Mouse (Mus musculus): Measurements from ENCODE around the gene Myl6b.
"Not testable (repeated sequence)": the region's sequence is repeated elsewhere in the genome, so short reads cannot be mapped to it uniquely, and the experiment has no call there.

Gene Myl6b

DNA sequence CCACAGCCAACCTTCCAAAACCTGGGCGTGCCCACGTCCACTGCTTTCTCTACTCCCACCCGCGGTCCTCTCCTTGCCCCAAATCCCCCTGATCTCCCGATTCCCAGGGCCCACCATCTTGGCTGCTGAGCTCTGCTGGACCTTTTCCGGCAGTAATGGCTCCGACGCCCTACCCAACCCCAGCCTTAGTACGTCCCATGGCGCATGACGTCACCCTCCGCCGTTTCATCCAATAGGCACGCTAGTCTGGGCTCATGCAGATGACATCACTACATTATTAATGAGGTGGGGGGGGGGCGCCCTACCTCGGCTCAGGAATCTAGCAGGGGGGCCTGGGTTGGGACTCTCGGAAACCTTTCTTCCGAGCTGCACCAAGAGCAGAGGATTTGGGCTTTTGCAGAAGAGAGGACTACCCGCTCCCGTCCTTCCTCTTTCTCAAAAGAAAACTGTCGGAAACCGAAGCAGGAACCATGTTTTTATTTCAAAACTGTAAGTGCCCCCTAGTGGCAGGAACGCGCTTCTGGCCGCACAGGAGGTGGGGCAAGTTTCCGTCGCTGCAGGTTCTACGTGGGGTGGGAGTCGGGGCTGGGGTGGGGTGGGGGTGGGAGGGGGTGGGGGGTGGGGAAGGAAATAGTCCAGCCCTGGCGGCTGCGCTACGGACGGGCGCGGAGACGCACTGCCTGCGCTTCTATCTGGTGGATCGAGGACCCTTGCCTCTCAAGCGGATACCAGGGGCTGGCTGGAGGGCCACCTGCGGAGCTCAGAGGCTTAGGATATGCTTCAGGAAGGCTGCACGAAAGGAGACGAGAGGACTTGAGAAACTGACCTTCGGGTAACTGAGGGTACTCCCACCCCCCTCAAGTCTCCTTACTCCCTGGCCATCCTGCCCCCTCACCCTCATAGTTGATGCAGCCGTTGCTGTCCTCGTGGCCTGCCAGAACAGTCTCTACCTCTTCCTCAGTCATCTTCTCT, 4.5 kb downstream of the Myl6b start, which contains the start of gene Myl6:
TSS of gene Myl6 (minus strand) at position 451 of the 972 bp plus-strand sequence.
- peak; percentile 99 for DNase-seq (ENCODE audit: low spot score)

DNA sequence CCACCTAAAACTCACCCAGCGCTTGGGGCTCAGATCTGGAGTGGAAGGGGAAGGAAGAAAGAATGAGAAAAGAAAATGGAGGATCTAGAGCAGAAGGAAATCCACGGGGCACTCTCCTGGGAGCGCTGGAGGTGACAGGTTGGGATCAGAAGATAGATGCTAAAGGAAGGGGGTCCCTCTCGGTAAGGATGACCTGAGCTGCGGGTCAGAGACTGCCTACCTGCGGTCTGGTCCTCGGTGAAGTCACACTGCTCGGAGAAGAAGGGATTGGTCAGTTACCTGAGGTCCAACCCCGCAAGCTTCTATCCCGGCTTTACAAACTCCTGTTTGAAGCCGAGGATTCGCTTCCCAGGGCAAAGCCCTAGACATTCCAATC, 5.2 kb downstream of the Myl6b start:
- no peak for DNase-seq (ENCODE audit: low spot score)

DNA sequence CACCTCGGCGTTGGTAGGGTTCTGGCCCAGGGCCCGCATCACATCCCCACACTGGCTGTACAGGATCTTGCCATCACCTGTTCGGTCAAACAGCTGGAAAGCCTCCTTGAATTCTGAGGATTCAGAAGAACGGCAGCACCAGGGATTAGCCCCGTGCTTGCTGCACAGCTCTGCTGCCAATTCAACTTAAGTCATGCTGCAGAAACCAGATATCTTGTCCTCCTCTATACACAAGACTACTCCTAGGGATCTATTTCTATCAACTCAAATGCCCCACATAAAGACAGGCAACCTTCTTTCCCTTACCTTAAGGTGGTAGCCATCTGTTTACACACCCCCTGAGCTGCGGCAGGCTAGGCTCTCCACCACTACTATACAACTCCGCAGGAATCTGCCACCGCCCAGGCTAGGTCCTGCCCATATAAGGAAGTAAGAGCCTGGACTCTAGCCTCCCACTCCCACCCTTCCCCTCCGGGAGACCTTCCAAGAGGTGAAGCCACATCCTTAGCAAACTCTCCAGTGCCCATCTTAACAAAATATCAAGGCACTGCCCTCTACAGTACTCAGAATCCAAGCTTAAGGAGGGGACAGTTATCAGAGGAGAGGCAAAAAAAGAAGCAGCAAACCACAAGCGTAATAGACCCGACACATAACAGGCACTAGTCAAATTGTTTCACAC, 5.7 kb downstream of the Myl6b start:
- DNase-seq (ENCODE audit: low spot score), result peak; percentile 61

DNA sequence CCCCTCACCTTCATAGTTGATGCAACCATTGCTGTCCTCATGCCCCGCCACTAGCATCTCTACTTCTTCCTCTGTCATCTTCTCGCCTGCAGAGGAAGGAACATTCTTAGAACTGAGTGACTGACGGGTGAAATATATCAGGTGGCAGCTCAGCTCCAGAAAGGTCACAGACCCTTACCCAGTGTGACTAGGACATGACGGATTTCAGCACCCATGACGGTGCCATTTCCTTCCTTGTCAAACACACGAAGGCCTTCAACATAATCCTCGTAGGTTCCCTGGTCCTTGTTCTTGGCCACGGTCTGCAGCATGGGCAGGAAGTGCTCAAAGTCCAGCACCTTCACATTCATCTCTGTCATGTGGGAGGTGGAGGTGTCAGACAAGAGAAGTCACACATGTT, 6.4 kb downstream of the Myl6b start:
- not testable (repeated sequence) for DNase-seq (ENCODE audit: low spot score)

DNA sequence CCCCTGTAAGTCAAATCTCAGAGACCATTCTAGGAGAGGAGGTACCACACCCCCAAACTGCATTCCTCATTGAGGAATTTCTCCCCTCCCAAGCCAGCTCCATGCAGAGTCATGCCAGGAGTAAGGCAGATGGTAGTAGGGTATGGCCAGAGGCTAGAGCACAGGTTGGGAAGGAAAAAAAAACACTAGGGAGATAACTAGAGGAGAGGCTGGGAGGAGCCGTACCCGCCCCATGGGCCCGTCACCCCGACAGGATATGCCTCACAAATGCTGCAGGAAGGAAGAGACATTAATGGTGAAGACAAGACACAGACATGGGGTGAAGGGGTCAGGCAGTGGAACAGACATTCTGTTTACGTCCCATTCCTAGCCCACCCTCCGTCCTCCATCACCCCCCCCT, 7.0 kb downstream of the Myl6b start:
- DNase-seq (ENCODE audit: low spot score), result no peak

DNA sequence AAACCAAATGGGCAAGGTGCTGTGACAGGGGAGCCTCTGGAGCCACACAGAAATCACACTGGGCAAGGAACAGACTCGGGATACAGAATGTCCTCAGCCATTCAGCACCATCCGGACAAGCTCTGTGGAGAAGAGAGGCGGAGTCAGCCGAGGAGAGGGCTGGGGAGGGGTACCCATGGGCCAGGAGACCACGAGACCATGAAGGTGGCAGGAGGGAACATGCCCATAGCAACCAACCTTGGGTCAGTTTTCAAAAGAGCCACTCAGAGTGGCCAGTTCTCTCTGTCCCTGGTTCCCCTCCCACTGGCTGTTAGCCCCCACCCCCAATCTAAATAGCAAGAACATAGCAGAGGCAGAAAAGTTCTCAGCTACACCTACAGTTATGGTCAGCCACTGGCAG, 7.6 kb downstream of the Myl6b start:
- no peak for DNase-seq (ENCODE audit: low spot score)

DNA sequence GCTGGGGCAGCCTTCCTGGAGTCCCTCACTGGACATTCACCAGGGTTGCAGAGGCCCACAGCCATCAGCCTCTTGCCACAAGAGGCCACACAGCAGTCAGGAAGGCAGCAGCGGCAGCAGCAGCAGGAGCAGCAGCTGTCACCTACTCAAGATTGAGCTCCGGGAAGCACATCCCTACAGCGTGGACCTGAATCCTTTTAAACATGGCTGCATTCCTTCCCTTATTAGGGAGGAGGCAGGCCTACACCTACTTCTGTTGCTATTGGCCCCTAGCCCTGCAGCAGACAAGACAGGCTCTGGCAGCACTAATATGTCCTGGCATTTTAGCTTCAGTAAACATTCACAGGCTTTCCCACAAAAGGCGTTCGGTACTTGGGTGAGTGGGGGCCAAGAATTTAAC, 8.3 kb downstream of the Myl6b start:
- DNase-seq (ENCODE audit: low spot score), result no peak

DNA sequence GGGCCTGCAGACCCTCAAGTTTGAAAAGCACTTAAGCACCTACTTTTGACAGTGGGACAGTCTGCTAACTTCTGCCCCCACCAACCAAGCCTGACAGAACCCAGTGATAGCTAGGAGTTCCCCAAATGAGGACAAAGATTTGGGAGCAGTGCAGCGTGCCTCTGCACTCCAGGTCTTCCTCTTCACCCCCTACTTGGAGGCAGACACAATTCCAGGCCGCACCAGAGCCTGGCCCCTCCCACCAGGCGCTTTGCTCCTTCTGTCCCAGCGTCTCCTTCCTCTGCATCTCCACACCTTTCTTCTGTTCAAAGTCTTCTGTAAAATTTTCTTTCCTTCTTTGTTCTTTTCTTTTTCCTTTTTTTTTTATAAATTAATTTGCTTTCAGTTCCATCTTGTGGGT, 8.7 kb downstream of the Myl6b start:
- no peak for DNase-seq (ENCODE audit: low spot score)

DNA sequence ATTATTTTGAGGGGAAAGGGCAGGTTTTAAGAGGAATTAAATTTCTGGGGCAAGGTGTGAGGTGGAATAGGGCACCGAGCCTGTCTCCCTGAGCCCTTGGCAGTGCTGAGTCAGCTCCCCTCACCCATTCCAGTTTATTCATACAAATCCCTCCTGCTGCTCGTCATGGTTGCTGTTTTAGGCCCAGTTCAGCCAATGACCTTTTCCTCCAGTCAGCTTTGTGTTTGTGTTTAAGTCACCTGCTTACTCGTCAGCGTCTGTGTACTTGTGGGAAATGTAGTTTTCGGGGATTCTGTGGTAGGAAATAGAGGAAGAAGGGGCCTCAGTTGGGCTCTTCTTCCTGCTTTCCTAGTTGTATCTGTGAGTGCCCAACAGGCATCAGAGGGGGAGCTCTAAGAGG, 9.1 kb downstream of the Myl6b start:
- no peak for DNase-seq (ENCODE audit: low spot score)

DNA sequence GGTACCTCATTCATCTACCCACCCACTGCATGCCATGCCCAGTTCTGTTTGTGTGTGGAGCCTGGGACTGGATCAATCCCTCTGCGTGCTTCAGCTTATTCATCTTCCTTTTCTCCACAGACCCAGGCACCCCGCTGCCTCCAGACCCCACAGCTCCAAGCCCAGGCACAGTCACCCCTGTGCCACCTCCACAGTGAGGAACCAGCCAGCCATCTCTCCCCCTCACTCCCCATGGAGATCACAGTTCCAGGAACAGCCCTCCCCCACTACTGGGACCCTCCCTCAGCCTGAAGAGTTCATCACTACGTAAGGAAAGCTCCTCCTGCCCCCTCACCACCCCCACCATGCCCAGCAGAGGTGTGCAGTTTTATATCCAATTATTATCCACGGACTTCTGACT, 9.7 kb downstream of the Myl6b start:
- DNase-seq (ENCODE audit: low spot score), result no peak

DNA sequence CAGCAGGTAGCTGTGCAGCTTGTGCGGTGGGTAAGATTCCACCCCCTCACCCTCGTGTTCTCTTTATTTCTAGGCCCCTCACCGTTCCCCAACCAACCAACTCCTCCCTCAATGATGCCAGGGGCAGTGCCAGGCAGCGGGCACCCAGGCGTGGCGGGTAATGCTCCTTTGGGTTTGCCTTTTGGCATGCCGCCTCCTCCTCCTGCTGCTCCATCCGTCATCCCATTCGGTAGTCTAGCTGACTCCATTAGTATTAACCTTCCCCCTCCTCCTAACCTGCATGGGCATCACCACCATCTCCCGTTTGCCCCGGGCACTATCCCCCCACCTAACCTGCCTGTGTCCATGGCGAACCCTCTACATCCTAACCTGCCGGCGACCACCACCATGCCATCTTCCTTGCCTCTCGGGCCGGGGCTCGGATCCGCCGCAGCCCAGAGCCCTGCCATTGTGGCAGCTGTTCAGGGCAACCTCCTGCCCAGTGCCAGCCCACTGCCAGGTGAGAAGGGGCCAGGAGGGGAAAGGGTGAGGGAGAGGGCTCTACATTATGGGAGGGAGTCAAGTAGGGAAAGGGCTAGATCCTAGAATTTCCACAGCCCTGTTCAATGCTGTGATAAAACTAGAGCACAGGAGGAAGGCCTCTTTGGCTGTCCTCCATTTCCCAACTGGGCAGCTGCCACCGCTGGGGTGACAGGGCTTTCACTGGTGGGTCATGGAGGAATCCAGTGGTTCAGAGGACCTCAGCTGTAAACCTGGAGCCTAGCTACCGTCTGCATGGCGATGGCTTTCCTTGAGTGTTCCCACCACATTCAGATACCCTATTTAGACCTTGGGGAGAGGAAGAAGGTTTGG, 10.4 kb downstream of the Myl6b start:
- no peak for DNase-seq (ENCODE audit: low spot score)

DNA sequence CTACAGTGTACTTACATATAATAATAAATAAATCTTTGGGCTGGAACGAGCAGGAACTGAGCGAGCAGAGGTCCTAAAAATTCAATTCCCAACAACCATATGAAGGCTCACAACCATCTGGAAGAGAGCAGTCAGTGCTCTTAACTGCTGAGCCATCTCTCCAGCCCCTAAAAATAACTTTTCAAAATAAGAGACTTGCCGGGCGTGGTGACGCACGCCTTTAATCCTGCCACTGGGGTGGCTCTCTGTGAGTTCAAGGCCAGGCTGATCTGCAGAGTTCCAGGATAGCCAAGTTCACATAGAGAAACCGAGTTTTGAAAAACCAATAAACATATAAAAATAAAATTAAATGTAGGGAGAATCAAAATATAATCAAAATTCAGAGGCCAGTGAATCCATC, 12.1 kb downstream of the Myl6b start:
- no peak for DNase-seq (ENCODE audit: low spot score)

DNA sequence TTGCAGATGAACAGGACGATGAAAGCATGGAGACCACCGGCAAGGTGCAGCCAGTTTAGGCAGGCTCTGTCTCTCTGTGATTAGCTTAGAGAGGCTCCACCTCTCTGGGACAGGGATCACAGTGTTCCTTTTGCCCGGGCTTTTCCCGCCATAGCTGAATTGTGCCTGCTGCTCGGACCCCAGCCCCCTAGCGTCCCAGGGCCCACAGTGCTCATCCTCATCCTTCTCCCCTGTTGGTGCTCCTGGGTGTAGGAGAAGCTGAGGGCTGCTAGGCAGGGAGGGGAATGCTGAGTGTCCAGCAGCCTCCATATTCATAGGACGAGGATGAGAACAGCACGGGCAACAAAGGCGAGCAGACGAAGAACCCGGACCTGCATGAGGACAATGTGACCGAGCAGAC, 24.1 kb downstream of the Myl6b start:
- DNase-seq (ENCODE audit: low spot score), result no peak

DNA sequence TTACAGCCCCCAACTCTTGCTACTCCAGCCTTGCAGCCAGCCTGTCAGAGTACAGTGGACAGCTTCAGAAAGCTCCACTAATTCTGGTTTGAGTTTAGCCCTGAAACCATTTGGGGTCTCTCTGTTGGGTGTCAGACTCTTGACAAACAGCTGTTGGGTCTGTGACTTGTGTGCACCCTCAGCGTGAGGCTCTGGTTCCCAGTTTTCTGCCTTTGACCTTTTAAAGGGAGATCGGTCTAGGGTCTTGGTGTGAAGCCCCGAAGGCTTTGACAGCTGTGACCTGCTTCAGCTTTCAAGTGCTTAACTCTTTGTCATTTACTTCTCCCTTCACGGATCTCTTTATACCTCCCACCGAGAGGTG, 38.2 kb downstream of the Myl6b start:
- DNase-seq (ENCODE audit: low spot score), result peak; percentile 39

DNA sequence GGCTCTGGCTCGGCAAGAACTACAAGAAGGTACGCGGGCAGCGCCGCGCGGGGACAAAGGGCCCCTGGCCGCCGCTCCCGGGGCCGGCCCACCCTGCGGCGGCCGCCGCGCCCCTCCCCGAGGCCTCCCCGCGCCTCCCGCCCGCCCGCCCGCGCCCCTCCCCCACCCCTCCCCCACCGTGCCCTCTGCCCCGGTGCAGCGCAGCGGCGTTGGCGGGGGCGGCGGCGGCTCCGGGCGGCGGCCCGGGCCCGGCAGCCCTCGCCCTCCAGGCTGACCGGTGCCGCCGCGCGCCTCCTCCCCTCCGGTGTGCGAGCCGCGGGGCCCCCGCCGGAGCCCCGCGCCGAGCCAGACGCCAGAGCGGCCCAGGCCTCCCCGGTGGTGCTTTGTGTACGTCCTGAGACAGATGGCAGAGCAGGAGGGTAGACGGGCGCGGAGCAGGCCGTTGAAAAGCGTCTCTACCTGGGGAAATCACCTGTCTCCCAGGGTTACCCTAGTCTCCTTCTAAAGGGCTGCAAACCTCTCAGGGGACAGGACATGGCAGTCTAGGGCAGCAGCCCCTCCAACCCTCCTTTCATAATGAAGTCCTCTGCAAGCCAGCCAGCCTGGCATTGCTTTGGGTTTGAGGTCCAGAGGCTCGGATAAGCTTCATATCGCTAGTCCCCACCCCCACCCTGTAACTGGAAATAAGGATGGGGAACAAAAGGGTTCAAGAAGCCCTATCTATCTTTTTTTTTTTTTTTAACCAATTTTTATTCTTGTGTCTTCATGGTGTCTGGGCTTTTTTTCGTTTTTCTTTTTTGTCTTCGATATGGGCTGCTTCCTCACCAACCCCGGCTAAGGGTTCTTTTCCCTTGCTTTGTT, 38.8 kb downstream of the Myl6b start:
- peak; percentile 48 for DNase-seq (ENCODE audit: low spot score)

DNA sequence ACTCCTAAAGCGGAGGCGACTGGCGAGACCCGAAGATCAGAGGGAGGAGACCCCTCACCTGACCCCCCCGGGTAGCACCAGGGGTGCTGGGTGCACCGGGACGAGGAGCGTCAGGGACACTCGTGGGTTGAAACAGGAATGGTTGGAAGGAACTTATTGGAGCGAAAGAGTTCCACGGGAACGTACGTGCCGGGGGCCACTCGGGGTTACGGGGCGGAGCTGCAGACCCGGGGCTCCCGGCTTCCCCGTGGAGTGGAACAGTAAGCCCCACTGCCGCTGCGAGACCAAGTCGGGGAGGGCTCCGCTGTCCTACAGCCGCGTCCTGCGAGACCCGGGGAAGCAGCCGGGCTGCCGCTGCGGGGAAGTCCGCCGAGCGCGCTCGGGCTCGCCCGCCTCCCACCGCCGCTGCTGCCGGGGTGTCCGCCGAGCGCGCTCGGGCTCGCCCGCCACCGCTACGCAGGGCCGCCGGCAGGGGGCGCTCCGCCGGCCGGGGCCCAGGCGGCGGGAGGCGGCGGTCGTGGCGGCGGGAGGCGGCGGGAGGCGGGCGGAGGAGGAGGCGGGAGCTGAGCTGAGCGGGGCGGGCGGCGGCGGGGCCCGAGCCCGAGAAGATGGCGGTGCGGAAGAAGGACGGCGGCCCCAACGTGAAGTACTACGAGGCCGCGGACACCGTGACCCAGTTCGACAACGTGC, 39.6 kb downstream of the Myl6b start, which contains the start of gene Smarcc2:
TSS of gene Smarcc2 (plus strand) at position 530 of the 690 bp plus-strand sequence.
- peak; percentile 82 for DNase-seq (ENCODE audit: low spot score)

DNA sequence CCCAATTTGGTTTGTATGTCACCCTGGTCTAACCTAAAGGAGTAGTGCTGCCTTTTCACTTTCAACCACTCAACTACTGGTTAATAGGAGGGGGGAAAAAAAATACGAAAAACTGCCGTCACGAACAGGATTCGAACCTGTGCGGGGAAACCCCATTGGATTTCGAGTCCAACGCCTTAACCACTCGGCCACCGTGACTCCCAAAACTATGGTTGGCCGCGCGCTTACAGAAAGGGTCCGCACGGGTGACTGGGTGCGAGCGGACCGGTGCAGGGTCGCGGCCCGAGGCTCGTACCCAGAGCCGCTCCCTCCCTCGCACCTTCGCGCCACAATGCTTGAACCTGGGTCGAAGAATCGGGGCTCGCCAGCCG, 40.2 kb downstream of the Myl6b start:
- DNase-seq (ENCODE audit: low spot score), result peak; percentile 93

DNA sequence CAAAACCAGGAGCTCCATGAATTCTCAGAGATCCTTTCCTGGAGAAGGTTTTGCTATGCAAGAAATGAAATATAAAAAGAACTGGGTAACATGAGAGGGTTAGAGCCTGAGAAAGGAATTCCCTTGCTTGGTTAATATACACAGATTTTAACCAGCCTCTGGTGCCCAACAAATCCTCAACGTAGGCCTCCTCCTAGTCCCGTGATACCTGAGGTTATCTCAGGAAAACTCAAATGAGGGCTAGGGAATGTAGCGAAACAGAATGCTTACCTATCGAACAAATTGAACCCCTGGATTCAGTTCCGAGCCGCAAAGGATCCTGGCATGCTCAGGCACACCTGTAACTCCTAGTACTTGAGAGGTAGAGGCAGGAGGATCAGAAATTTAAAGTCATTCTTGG, 40.8 kb downstream of the Myl6b start:
- no peak for DNase-seq (ENCODE audit: low spot score)

DNA sequence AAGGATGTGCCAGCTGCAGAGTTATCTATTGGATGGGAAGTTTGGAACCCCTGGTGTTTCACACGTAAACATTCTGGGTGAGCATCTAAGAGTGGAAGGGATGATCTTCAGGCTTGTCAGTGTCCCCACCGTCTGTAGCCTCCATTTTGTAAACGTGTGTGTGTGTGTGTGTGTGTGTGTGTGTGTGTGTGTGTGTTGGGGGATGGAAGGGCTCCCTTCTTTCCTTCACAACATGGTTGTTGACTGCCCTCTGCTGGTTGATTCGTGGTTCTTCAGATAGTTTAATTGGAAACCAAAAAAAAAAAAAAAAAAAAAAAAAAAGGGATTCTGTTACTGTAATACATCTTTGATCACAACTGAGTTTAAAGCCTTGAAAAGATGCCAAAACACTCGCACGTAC, 43.2 kb downstream of the Myl6b start:
- DNase-seq (ENCODE audit: low spot score), result peak; percentile 93

DNA sequence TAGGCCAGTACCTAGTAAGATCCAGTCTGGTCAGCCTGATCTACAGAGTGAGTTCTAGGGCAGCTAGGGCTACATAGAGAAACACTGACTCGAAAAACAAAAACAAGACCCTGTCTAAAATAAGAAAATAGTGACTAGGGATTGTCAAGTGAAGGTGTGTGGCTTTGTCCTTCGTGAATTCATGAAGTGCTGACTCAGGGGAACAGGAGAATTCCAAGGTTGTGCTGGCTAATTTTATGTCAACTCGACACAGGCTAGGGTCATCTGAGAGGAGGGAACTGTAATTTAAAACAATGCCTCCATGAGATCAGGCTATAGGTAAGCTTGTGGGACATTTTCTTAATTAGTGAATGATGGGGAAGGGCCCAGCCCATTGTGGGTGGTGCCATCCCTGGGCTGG, 44.0 kb downstream of the Myl6b start:
- DNase-seq (ENCODE audit: low spot score), result no peak

DNA sequence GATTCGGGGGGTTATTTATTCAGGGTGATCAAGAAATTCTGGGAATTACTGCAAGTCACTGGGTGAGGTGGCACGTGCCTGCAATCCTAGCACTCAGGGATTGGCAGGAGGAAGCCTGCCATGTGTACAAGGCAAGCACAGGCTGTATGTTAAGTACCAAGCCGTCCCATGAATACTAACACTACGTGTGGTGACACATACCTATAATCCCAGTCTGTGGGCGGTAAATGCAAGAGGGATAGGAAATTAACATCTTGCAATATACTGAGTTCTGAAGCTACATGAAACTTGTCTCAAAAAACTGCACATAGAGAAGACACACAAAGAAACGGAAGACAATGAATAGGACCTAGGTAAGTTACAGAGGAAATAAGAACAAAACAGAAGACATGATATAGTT, 47.5 kb downstream of the Myl6b start:
- DNase-seq (ENCODE audit: low spot score), result no peak

Data from retina, embryonic 14.5 days (tissue).